Mouse (Mus musculus) embryonic facial prominence, embryonic 10.5 days (tissue): ENCODE data around the gene Zfp239. TPM values are rescaled to one million over a fixed set of nuclear protein-coding genes. Genes with fewer than 3 reads are reported as not detected.

Source experiments
- DNase-seq: peaks from one replicate; pipeline ENCODE4 v3.0.0-alpha.2; 2017; ENCODE audit warnings: low spot score
- H3K27ac ChIP-seq: fragments of 300-500 bp; sonication (generic); replicated peaks from 2 replicates; pipeline ENCODE4 v1.5.1; 2016; ENCODE audit warnings: mild to moderate bottlenecking
- H3K27me3 ChIP-seq: fragments of 300-500 bp; sonication (generic); replicated peaks from 2 replicates; pipeline ENCODE4 v1.6.1; 2016; ENCODE audit warnings: low read depth, mild to moderate bottlenecking; ENCODE audit not compliant: poor library complexity, severe bottlenecking
- H3K36me3 ChIP-seq: fragments of 300-500 bp; sonication (generic); replicated peaks from 2 replicates; pipeline ENCODE4 v1.6.1; 2016; ENCODE audit warnings: mild to moderate bottlenecking, moderate library complexity
- H3K4me1 ChIP-seq: fragments of 300-500 bp; sonication (generic); 2 replicates; pipeline ENCODE4 v1.6.1; 2016
- H3K4me3 ChIP-seq: fragments of 300-500 bp; sonication (generic); 2 replicates; pipeline ENCODE4 v1.5.1; 2016; ENCODE audit warnings: mild to moderate bottlenecking, moderate library complexity
- H3K9me3 ChIP-seq: fragments of 300-500 bp; sonication (generic); 2 replicates; pipeline ENCODE4 v1.6.1; 2016; ENCODE audit warnings: mild to moderate bottlenecking
- WGBS: fragments of 180-500 bp; shearing (Covaris S2); methylation state at CpG from one replicate; pipeline ENCODE4 v1.1.7; 2016; 5-methylcytosine and 5-hydroxymethylcytosine counted together
- polyA plus RNA-seq: library from polyadenylated mRNA; unstranded; fragments of >200 nt; fragmentation: Nextera tagmentation; extraction: Ambion mirVana; gene quantifications from 2 replicates; pipeline ENCODE4 v1.2.1, GENCODE M21; 2016

The Zfp239 gene
- polyA plus RNA-seq, 1 experiment from 2014 or later, result 13.1 TPM

GRCm38 (mm10) chr6:117901510-117902402 lies 39.9 kb downstream of the Zfp239 start:
- no peaks in the 10 kb centered on the region for H3K9me3 ChIP-seq
- no peak overlapping the region for H3K4me3 ChIP-seq
- no peak for DNase-seq
- WGBS, result 78% methylated on average over 9 of the region's 9 CpGs
- H3K36me3 ChIP-seq, result no peaks in the 10 kb centered on the region
- no peaks in the 10 kb centered on the region for H3K27me3 ChIP-seq
- H3K4me1 ChIP-seq, result peaks cover 7% of the 10 kb centered on the region
- H3K27ac ChIP-seq, result no peak overlapping the region

GRCm38 (mm10) chr6:117902556-117902955 lies 40.7 kb downstream of the Zfp239 start:
- Histone ChIP-seq H3K4me3 (no peak overlapping the region), H3K9me3 (no peaks in the 10 kb centered on the region)
- WGBS, result 79% methylated on average over 4 of the region's 4 CpGs

GRCm38 (mm10) chr6:117903836-117904235 lies 41.9 kb downstream of the Zfp239 start:
- Histone ChIP-seq H3K4me3 (no peak overlapping the region), H3K9me3 (no peaks in the 10 kb centered on the region), H3K27ac (no peak overlapping the region), H3K27me3 (no peaks in the 10 kb centered on the region), H3K36me3 (no peaks in the 10 kb centered on the region), H3K4me1 (peaks cover 12% of the 10 kb centered on the region)
- no peak for DNase-seq
- 78% methylated on average over 3 of the region's 3 CpGs for WGBS

More at GRCm38 (mm10) chr6:117902556-117902955, 40.7 kb downstream of the Zfp239 start:
- Histone ChIP-seq H3K36me3 (no peaks in the 10 kb centered on the region), H3K4me1 (peaks cover 7% of the 10 kb centered on the region), H3K27ac (no peak overlapping the region), H3K27me3 (no peaks in the 10 kb centered on the region)
- DNase-seq, result no peak

GRCm38 (mm10) chr6:117905260-117905930 lies 43.5 kb downstream of the Zfp239 start:
- Histone ChIP-seq H3K27ac (peak overlapping the region; percentile 98), H3K4me1 (peaks cover 24% of the 10 kb centered on the region), H3K9me3 (no peaks in the 10 kb centered on the region), H3K4me3 (peak overlapping the region; percentile 100), H3K36me3 (no peaks in the 10 kb centered on the region), H3K27me3 (no peaks in the 10 kb centered on the region)
- peak; percentile 29 for DNase-seq
- WGBS, result 38% methylated on average over 4 of the region's 4 CpGs

- H3K27me3 ChIP-seq, result no peaks in the 10 kb centered on the region
- DNase-seq, result no peak
- H3K27ac ChIP-seq, result peak overlapping the region; percentile 98
- no peaks in the 10 kb centered on the region for H3K9me3 ChIP-seq
- peak overlapping the region; percentile 100 for H3K4me3 ChIP-seq
- peaks cover 24% of the 10 kb centered on the region for H3K4me1 ChIP-seq
- WGBS, result under 1% methylated on average over 25 of the region's 25 CpGs
- H3K36me3 ChIP-seq, result no peaks in the 10 kb centered on the region
Observed at GRCm38 (mm10) chr6:117906015-117906531, 44.2 kb downstream of the Zfp239 start.

GRCm38 (mm10) chr6:117906590-117907271 lies 44.8 kb downstream of the Zfp239 start:
- H3K4me3 ChIP-seq, result peak overlapping the region; percentile 100
- WGBS, result under 1% methylated on average over 68 of the region's 68 CpGs
- H3K27me3 ChIP-seq, result no peaks in the 10 kb centered on the region
- no peaks in the 10 kb centered on the region for H3K9me3 ChIP-seq
- peak overlapping the region; percentile 98 for H3K27ac ChIP-seq
- H3K36me3 ChIP-seq, result no peaks in the 10 kb centered on the region
- peak; percentile 99 for DNase-seq
- H3K4me1 ChIP-seq, result peaks cover 24% of the 10 kb centered on the region

GRCm38 (mm10) chr6:117907301-117907978 lies 45.5 kb downstream of the Zfp239 start:
- H3K4me1 ChIP-seq, result peaks cover 24% of the 10 kb centered on the region
- no peaks in the 10 kb centered on the region for H3K9me3 ChIP-seq
- peak overlapping the region; percentile 100 for H3K4me3 ChIP-seq
- H3K36me3 ChIP-seq, result no peaks in the 10 kb centered on the region
- DNase-seq, result peak; percentile 91
- no peaks in the 10 kb centered on the region for H3K27me3 ChIP-seq
- H3K27ac ChIP-seq, result peak overlapping the region; percentile 98
- WGBS, result under 1% methylated on average over 77 of the region's 77 CpGs

- Histone ChIP-seq H3K4me3 (peak overlapping the region; percentile 100), H3K4me1 (peaks cover 24% of the 10 kb centered on the region), H3K36me3 (no peaks in the 10 kb centered on the region), H3K27me3 (no peaks in the 10 kb centered on the region), H3K9me3 (no peaks in the 10 kb centered on the region), H3K27ac (peak overlapping the region; percentile 98)
- WGBS, result 0% methylated on average over 26 of the region's 26 CpGs
- DNase-seq, result no peak
Observed at GRCm38 (mm10) chr6:117907979-117908355, 46.1 kb downstream of the Zfp239 start.

- 2% methylated on average over 14 of the region's 14 CpGs for WGBS
- Histone ChIP-seq H3K27ac (peak overlapping the region; percentile 98), H3K4me1 (peaks cover 26% of the 10 kb centered on the region), H3K9me3 (no peaks in the 10 kb centered on the region), H3K27me3 (no peaks in the 10 kb centered on the region), H3K4me3 (peak overlapping the region; percentile 100), H3K36me3 (no peaks in the 10 kb centered on the region)
- peak; percentile 25 for DNase-seq
Observed at GRCm38 (mm10) chr6:117908424-117908900, 46.6 kb downstream of the Zfp239 start.

GRCm38 (mm10) chr6:117910120-117910661 lies 48.3 kb downstream of the Zfp239 start:
- Histone ChIP-seq H3K36me3 (no peaks in the 10 kb centered on the region), H3K9me3 (no peaks in the 10 kb centered on the region), H3K27me3 (no peaks in the 10 kb centered on the region), H3K4me3 (peak overlapping the region; percentile 100), H3K4me1 (peaks cover 30% of the 10 kb centered on the region), H3K27ac (no peak overlapping the region)
- WGBS, result 84% methylated on average over 6 of the region's 6 CpGs
- no peak for DNase-seq

- H3K4me3 ChIP-seq, result no peak overlapping the region
- no peak overlapping the region for H3K27ac ChIP-seq
- no peaks in the 10 kb centered on the region for H3K9me3 ChIP-seq
- peaks cover 42% of the 10 kb centered on the region for H3K4me1 ChIP-seq
- H3K36me3 ChIP-seq, result peaks cover 14% of the 10 kb centered on the region
- no peaks in the 10 kb centered on the region for H3K27me3 ChIP-seq
- no peak for DNase-seq
Observed at GRCm38 (mm10) chr6:117914541-117914940, 52.6 kb downstream of the Zfp239 start.
